Mouse (Mus musculus): Measurements from ENCODE around the gene Klf13.

DNA sequence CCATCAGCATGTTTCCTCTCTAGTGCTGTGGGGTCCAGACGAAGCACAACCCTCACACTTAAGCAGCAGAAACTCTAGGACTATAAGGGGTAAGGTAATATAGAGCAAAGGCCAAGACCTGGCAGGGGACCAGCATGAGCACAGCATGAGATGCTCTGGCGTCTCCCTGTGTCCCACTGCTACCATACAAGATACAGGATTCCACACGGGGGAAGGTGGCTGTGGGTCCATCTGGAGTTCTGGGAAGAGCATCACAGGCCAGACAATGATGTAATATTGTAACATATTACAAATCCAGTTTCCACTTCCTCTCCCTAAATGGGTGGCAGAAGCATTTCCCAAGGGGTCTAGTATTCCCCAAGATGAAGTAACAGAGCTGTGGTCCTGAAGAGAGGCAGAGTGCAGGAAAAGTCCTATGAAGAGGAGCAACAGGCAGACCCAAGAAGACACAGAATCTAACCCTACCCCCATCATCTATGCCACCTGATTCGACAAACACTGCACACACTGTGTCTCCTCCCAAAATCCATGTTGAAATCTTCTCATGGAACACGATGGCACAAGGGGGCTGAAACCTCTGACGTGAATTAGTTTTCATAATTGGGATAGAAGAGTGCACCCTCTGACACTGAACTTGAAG is 22.3 kb downstream of the Klf13 start, which contains the start of gene E030018B13Rik:
- TF ChIP-seq HCFC1 (IDR thresholded peaks at IDR 0.05; ENCODE audit: borderline replicate concordance, insufficient read depth, low read length) (no peak), CHD2 (IDR thresholded peaks at IDR 0.05; ENCODE audit: low read depth, low read length) (no peak)
